Mouse (Mus musculus): ENCODE measurements at regions not wholly inside any gene's neighbourhood (a gene's known extent, or its start where the extent isn't known, plus 50 kb on each side); places are given as distances from the start of the nearest gene placed in this dataset.

DNA sequence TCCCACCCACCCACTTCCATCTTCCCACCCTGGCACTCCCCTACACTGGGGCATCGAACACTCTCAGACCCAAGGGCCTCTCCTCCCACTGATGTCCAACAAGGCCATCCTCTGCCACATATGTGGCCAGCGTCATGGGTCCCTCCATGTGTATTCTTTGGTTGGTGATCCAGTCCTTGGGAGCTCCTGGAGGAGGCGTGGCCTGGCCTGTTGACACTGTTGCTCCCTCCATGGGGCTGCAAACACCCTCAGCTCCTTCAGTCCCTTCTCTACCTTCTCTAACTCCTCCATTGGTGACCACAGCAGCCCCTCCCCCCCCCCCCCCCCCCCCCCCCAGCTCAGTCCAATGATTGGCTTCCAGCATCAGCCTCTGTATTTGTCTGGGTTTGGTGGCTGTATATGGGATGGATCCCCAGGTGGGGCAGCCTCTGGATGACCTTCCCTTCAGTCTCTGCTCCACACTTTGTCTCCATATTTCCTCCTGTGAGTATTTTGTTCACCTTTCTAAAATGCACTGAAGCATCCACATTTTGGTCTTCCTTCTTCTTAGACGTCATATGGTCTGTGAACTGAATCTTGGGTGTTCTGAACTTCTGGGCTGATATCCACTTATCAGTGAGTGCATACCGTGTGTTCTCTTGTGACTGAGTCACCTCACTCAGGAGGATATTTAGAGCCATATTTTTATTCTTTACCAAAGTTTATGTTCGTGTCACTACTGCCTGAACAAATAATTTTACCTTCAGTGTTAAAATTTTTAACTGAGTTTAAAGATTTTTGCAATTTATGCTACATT is 82.1 kb upstream of the Tnp1 start:
- DNase-seq = no peak

GRCm38 (mm10) chr1:73089636-73090035 is 73.9 kb upstream of the Tnp1 start:
- no peak for DNase-seq

DNA sequence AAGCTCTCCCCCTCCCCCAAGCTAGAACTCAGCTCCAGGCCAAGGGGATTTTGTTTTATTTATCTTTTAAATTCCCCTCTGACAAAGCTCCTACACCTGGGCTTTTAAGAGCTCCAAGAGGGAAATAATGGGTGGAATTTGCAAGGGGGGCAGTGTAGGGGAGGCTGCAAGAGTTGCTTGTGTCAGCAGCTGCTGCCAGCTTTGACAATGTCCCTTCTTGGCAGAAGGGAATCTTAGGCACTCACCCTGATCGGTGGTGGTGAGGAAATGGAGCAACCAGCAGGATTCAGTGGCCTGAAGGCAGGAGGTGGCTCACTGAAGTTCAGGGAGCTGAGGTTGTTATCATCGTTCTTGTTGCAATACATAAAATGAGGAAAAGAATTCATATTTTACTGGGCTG is 72.8 kb upstream of the Tnp1 start:
- no peak for DNase-seq

DNA sequence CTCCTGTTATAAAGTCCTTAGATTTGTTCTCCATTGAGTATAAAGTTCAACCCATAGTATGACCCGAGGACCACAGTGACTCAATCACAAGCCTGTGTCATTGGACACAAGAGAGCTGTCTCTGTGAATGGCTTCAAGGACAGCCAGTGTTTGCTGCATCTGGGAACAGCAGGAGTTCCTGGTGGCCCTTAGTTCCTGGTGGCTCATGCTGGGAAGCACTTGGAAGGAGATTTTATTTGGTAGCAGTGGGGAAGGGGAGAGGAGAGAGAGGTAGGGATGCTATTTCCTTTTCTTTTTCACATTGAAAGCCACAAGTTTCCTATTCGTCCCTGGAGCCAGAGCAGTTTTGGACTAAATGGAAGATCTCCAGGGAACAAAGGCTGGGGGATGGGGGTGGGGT is 69.2 kb upstream of the Tnp1 start:
- no peak for DNase-seq

- no peak for DNase-seq
Observed at GRCm38 (mm10) chr1:73083396-73083795, 67.7 kb upstream of the Tnp1 start.

GRCm38 (mm10) chr1:73079518-73079917 is 63.8 kb upstream of the Tnp1 start:
- no peak for DNase-seq

DNA sequence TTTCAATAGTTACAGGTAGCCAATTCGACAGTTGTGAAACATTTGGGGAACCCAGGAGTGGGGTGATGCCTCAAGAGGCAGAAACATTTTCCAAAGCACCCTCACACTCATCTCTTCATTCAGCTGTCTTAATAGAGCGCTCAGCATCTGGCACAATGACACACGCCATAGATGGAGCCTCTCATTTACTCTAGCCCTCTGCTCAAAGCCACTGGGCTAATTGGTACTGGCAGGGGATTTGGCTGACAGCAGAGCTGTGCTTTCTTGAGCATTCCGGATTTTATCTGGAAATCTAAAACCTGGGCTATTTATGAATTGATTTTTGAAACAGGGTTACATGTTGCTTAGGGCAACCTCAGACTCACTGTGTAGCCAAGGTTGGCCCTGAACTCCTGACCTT is 61.4 kb upstream of the Tnp1 start:
- no peak for DNase-seq

- DNase-seq = no peak
Observed at GRCm38 (mm10) chr1:73075699-73076373, 60.1 kb upstream of the Tnp1 start.

- DNase-seq = no peak
Observed at GRCm38 (mm10) chr1:73075159-73075558, 59.5 kb upstream of the Tnp1 start.

GRCm38 (mm10) chr1:73074525-73074924 is 58.8 kb upstream of the Tnp1 start:
- no peak for DNase-seq

DNA sequence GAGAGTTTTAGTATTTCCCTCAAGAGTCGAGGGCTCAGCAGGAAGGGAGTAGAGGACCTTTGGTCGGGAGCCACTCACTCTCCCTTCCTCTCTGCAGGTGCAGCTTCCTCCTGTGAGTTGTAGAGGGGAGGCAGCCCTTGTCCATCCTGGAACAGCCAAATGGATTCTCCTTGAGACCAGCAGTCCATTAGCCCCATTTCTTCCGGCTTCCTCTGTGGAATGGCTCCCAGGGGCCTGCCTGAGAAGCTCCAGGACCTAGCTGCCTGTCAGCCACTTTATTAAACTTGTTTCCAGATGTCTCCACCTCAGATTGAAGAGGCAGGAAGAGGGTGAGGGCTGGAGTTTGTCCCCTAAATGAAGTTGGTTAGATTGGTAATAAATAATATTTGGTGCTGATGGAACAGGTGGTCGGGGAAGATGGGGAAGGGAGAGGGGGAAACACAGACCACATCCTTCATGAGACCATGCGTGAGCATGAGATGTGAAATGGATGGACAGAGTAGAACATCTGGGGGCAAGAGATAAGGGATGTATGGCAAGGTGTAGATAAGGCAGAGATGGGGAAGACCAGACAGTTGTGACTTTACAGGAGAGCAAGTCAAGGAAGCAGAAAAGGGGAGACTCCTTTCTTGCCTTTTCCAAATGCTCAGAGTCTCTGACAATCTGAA is 56.7 kb upstream of the Tnp1 start:
- no peak for DNase-seq

DNA sequence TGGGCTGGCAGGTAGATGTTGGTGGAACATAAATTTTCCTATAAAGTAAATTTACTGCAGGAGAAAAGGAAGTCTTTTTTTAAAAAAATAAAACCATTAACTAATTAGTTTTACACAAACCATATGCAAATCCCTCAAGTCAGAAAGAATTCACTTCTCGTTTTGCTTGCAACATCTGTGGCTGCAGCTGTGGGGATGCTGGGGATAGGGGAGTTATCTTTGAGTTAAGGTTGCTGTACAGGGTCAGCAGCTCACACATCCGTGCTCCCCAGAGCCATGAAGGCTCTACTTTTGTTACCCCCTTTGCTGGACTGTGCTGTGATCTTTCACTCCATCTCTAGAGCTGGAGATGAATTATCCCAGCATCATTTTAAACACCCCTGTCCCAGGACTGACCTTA is 54.4 kb upstream of the Tnp1 start:
- no peak for DNase-seq

Data from thymus, postnatal 25 days (tissue).